ENCODE assay signal across 22 mouse cellular contexts in the genomic region with DNA sequence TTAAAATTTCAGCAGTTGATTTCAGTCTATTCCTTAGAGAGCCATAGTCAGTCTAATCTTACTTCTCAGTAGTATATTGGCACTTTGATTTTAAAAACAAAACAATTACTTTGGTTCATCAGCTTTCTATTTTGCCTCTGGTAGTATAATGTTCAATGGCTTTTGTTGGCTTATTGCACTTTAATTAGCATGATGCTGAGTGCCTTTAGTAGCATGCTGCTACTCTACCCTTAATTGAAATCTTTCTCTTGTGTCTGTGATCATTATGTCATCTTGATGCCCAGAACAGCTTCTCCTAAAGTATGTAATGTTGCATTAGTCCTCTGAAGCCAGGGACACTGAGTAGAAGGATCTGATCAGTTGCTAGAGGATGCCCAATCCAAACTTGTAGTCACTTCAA.
"Had no signal": no experiment of that assay in that cellular context is flagged by ENCODE, and none has a peak within 500 bp of the region (broad histone marks: within the 10 kb centered on the region; RNA-seq: fewer than 3 reads in every experiment).

No protein-coding gene starts in this region.

- H3K4me1 ChIP-seq: limb, embryonic 10.5 days; limb, embryonic 13.5 days; liver, embryonic 12.5 days; liver, embryonic 15.5 days; lung, embryonic 15.5 days; midbrain, embryonic 12.5 days; stomach, embryonic 15.5 days had no signal

- H3K4me3 ChIP-seq: layer of hippocampus, adult 2 months; limb, embryonic 10.5 days; limb, embryonic 13.5 days; liver, embryonic 12.5 days; liver, embryonic 15.5 days; lung, embryonic 15.5 days; midbrain, embryonic 12.5 days; stomach, embryonic 15.5 days had no signal

- ATAC-seq: liver, embryonic 12.5 days; midbrain, embryonic 16.5 days had no signal

- H3K9me3 ChIP-seq: limb, embryonic 10.5 days; limb, embryonic 13.5 days; liver, embryonic 12.5 days; liver, embryonic 15.5 days; lung, embryonic 15.5 days; midbrain, embryonic 12.5 days; stomach, embryonic 15.5 days had no signal

- H3K36me3 ChIP-seq: limb, embryonic 10.5 days; limb, embryonic 13.5 days; liver, embryonic 12.5 days; liver, embryonic 15.5 days; lung, embryonic 15.5 days; midbrain, embryonic 12.5 days; stomach, embryonic 15.5 days had no signal

- DNase-seq: kidney, adult 18-20 months; kidney, adult 9 months; kidney, postnatal 25 days; layer of hippocampus, adult 9-11 months; liver; lung, adult 18-20 months; lung, postnatal 10 days; lung, postnatal 4 days; retina, postnatal 1 day; right cerebral cortex, postnatal 25 days; spleen, adult 18-20 months; thymus, postnatal 36 days had no signal

- H3K27me3 ChIP-seq: limb, embryonic 13.5 days; liver, embryonic 12.5 days; liver, embryonic 15.5 days; lung, embryonic 15.5 days; midbrain, embryonic 12.5 days; stomach, embryonic 15.5 days had no signal

- H3K9ac ChIP-seq: limb, embryonic 13.5 days; liver, embryonic 12.5 days; liver, embryonic 15.5 days; lung, embryonic 15.5 days; midbrain, embryonic 12.5 days; stomach, embryonic 15.5 days had no signal

- H3K27ac ChIP-seq: kidney, postnatal 0 days; layer of hippocampus, adult 2 months; limb, embryonic 10.5 days; limb, embryonic 13.5 days; liver, embryonic 12.5 days; liver, embryonic 15.5 days; lung, embryonic 15.5 days; midbrain, embryonic 12.5 days; stomach, embryonic 15.5 days had no signal

- H3K4me2 ChIP-seq: limb, embryonic 13.5 days; liver, embryonic 12.5 days; liver, embryonic 15.5 days; lung, embryonic 15.5 days; midbrain, embryonic 12.5 days; stomach, embryonic 15.5 days had no signal
